Comparison of ENCODE assay signal across 9 mouse cellular contexts in the genomic region with DNA sequence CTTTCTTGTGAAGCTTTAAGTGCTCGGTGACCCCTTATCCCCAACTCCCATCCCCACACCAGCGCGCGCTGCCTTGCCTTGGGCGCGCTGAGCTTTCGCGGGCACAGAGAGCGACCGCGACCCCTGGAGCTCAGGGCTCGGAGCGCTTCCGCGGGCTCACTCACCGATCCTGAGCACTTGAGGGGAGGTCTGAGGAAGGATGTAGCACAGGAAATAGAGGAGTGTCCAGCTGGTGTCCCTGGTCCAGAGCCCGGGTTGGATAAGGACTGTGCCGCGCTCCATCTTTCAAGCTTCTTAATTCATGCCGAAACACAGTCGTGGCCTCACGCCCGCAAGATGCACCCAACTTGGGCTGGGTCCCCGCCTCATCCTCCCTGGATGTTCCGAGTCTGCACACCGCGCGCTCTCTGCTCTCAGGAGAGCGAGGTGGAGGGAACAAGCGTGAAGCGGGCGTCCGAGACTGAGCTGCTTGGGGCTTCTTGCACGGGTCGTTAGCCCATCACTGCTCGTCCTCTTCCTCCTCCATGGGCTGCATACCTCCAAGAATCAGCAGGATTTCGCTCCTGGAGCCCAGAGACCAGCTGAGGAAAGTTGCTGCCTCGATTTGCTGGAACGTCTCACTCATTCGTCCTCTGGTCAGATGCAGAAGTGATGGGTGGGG. TPM values are rescaled to one million over a fixed set of nuclear protein-coding genes. Genes with fewer than 3 reads are reported as not detected.
A peak's percentile ranks its signal among the peaks of the same experiment; 100 is the strongest.
DNase-seq lines count a peak whose midpoint lies in the region; ATAC-seq lines count a peak whose summit lies in the region.
"Had no signal": no experiment of that assay in that cellular context is flagged by ENCODE, and none has a peak within 500 bp of the region (broad histone marks: within the 10 kb centered on the region; RNA-seq: fewer than 3 reads in every experiment).

No protein-coding gene starts in this region.

- WGBS in heart, embryonic 15.5 days: under 1% methylated on average over 40 of the region's 40 CpGs
- under 1% methylated on average over 40 of the region's 40 CpGs for WGBS in forebrain, embryonic 12.5 days
- WGBS in limb, embryonic 15.5 days: under 1% methylated on average over 40 of the region's 40 CpGs
- under 1% methylated on average over 37 of the region's 40 CpGs for WGBS in stomach, embryonic 14.5 days

- intact Hi-C loops in heart, postnatal 14 days (cut with DNase I): no loop called here
- intact Hi-C loops in gastrocnemius, postnatal 36 days (cut with DNase I): no loop called here

- H3K27ac ChIP-seq in heart, embryonic 15.5 days: no peak overlapping the region
- 0 out of 2 replicates have a peak overlapping the region, but pooled peaks have one; percentile 31 for H3K27ac ChIP-seq in forebrain, embryonic 12.5 days
- H3K27ac ChIP-seq in limb, embryonic 15.5 days: no peak overlapping the region
- no peak overlapping the region for H3K27ac ChIP-seq in stomach, embryonic 14.5 days (ENCODE audit: low read length)

- peak overlapping the region; percentile 76 for H3K4me2 ChIP-seq in heart, embryonic 15.5 days
- H3K4me2 ChIP-seq in forebrain, embryonic 12.5 days: peak overlapping the region; percentile 96
- peak overlapping the region; percentile 90 for H3K4me2 ChIP-seq in limb, embryonic 15.5 days
- peak overlapping the region; percentile 89 for H3K4me2 ChIP-seq in stomach, embryonic 14.5 days (replicated peaks; ENCODE audit: low read depth, low read length)

- peaks cover 45% of the 10 kb centered on the region for H3K27me3 ChIP-seq in heart, embryonic 15.5 days
- peaks cover 26% of the 10 kb centered on the region for H3K27me3 ChIP-seq in forebrain, embryonic 12.5 days
- peaks cover 24% of the 10 kb centered on the region for H3K27me3 ChIP-seq in limb, embryonic 15.5 days
- H3K27me3 ChIP-seq in stomach, embryonic 14.5 days (ENCODE audit: control insufficient read depth, insufficient read depth, low read length): peaks cover 13% of the 10 kb centered on the region; the same call in 1 of the 2 replicates

- no peak for DNase-seq in heart, postnatal 14 days
- peak; percentile 43 for DNase-seq in Muller cell, postnatal 12 days (ENCODE audit: inconsistent ontology term)
- DNase-seq in gastrocnemius, postnatal 36 days: no peak

- no peaks in the 10 kb centered on the region for H3K9me3 ChIP-seq in heart, embryonic 15.5 days (replicated peaks)
- H3K9me3 ChIP-seq in forebrain, embryonic 12.5 days: no peaks in the 10 kb centered on the region
- H3K9me3 ChIP-seq in limb, embryonic 15.5 days: no peaks in the 10 kb centered on the region
- no peaks in the 10 kb centered on the region for H3K9me3 ChIP-seq in stomach, embryonic 14.5 days (ENCODE audit: control insufficient read depth, low read depth, low read length)

- H3K4me1 ChIP-seq in heart, embryonic 15.5 days (replicated peaks): peaks cover 14% of the 10 kb centered on the region
- H3K4me1 ChIP-seq in forebrain, embryonic 12.5 days: peaks cover 10% of the 10 kb centered on the region
- peaks cover 17% of the 10 kb centered on the region for H3K4me1 ChIP-seq in limb, embryonic 15.5 days
- H3K4me1 ChIP-seq in stomach, embryonic 14.5 days (ENCODE audit: control insufficient read depth, insufficient read depth, low read length): no peaks in the 10 kb centered on the region

- H3K4me3 ChIP-seq in heart, embryonic 15.5 days: peak overlapping the region; percentile 49
- peak overlapping the region; percentile 55 for H3K4me3 ChIP-seq in forebrain, embryonic 12.5 days (replicated peaks)
- peak overlapping the region; percentile 44 for H3K4me3 ChIP-seq in limb, embryonic 15.5 days
- H3K4me3 ChIP-seq in stomach, embryonic 14.5 days (ENCODE audit: low read depth, low read length): peak overlapping the region; percentile 40

- no peaks in the 10 kb centered on the region for H3K36me3 ChIP-seq in heart, embryonic 15.5 days
- no peaks in the 10 kb centered on the region for H3K36me3 ChIP-seq in forebrain, embryonic 12.5 days (replicated peaks)
- no peaks in the 10 kb centered on the region for H3K36me3 ChIP-seq in limb, embryonic 15.5 days
- H3K36me3 ChIP-seq in stomach, embryonic 14.5 days (ENCODE audit: control insufficient read depth, insufficient read depth, low read length): no peaks in the 10 kb centered on the region

- H3K9ac ChIP-seq in heart, embryonic 15.5 days: no peak overlapping the region
- peak overlapping the region; percentile 60 for H3K9ac ChIP-seq in forebrain, embryonic 12.5 days
- H3K9ac ChIP-seq in limb, embryonic 15.5 days: 0 out of 2 replicates have a peak overlapping the region, but pooled peaks have one; percentile 7
- no peak overlapping the region; the same call in 1 of the 2 replicates for H3K9ac ChIP-seq in stomach, embryonic 14.5 days (replicated peaks; ENCODE audit: low read depth, low read length)

- ATAC-seq in heart, embryonic 15.5 days (replicated peaks; ENCODE audit: insufficient number of reproducible peaks, insufficient read depth, low FRiP score, low read depth): no peak; the same call in 1 of the 2 replicates
- ATAC-seq in forebrain, embryonic 12.5 days (ENCODE audit: low FRiP score): peak; percentile 78
- peak; percentile 52; the same call in 1 of the 2 replicates for ATAC-seq in limb, embryonic 15.5 days (ENCODE audit: insufficient number of reproducible peaks, low FRiP score, low TSS enrichment, low read depth)
- ATAC-seq in stomach, embryonic 14.5 days (ENCODE audit: insufficient number of reproducible peaks, insufficient read depth, low FRiP score, low read depth): peak; percentile 74
- no peak for ATAC-seq in CD4-positive, CD25-positive, alpha-beta regulatory T cell, adult 4 months

RNA-seq across cellular contexts. Expression of a gene that starts 0.5 kb away (rescaled TPM):
- 0.23 and 0.37 TPM in 2 replicates for polyA plus RNA-seq in heart, embryonic 15.5 days (2015; fragmentation: Nextera tagmentation; extraction: Ambion mirVana)
- under 1 TPM in 1 of 2 experiments, not detected in 1; 0.10 TPM for total RNA-seq in heart, postnatal 14 days (2021)
- polyA plus RNA-seq in forebrain, embryonic 12.5 days (2016; fragmentation: Nextera tagmentation; extraction: Ambion mirVana): 4.1 and 4.2 TPM in 2 replicates
- 2.1 and 2.8 TPM in 2 replicates for polyA plus RNA-seq in limb, embryonic 15.5 days (2015; fragmentation: Nextera tagmentation; extraction: Ambion mirVana)
- 5.1 and 5.3 TPM in 2 replicates for polyA plus RNA-seq in stomach, embryonic 14.5 days (2014; fragmentation: Nextera tagmentation; extraction: Ambion mirVana)
- not detected for polyA plus RNA-seq in CD4-positive, CD25-positive, alpha-beta regulatory T cell, adult 4 months (2017; shearing (Covaris generic))
- total RNA-seq in gastrocnemius, postnatal 36 days (2021): not detected
- total RNA-seq: MEL had no signal

Comparison
In these comparisons a context has a peak if more than half of its experiments do, and no peak if none do; other contexts are left out.
1. ATAC-seq: peak in forebrain, embryonic 12.5 days (single experiment), limb, embryonic 15.5 days (single experiment) and stomach, embryonic 14.5 days (single experiment); none in heart, embryonic 15.5 days (single experiment) and CD4-positive, CD25-positive, alpha-beta regulatory T cell, adult 4 months (single experiment).
2. H3K9ac ChIP-seq: peak in forebrain, embryonic 12.5 days (single experiment) and limb, embryonic 15.5 days (single experiment); none in heart, embryonic 15.5 days (single experiment) and stomach, embryonic 14.5 days (single experiment).
3. Peak in every context shown above with its lines, with median percentiles within 50 percentile points of each other: H3K4me2 ChIP-seq and H3K4me3 ChIP-seq.